Mouse (Mus musculus) forebrain, embryonic 12.5 days (tissue): Measurements from ENCODE around the gene Prmt8. TPM values are rescaled to one million over a fixed set of nuclear protein-coding genes. Genes with fewer than 3 reads are reported as not detected.

Experiments used
- ATAC-seq: fragments of 200-750 bp; cut with Nextera tagmentation; 2 replicates; pipeline ENCODE4 v1.8.0; 2017; ENCODE audit warnings: moderate TSS enrichment; ENCODE audit not compliant: low FRiP score
- H3K27ac ChIP-seq: fragments of 300-500 bp; sonication (generic); 2 replicates; pipeline ENCODE4 v1.5.1; 2016; ENCODE audit warnings: mild to moderate bottlenecking
- H3K27me3 ChIP-seq: fragments of 300-500 bp; sonication (generic); 2 replicates; pipeline ENCODE4 v1.6.1; 2016; ENCODE audit warnings: mild to moderate bottlenecking
- H3K36me3 ChIP-seq: fragments of 300-500 bp; sonication (generic); replicated peaks from 2 replicates; pipeline ENCODE4 v1.6.1; 2016; ENCODE audit warnings: mild to moderate bottlenecking
- H3K4me1 ChIP-seq: fragments of 300-500 bp; sonication (generic); 2 replicates; pipeline ENCODE4 v1.6.1; 2016
- H3K4me2 ChIP-seq: fragments of 300-500 bp; sonication (generic); 2 replicates; pipeline ENCODE4 v1.6.1; 2016; ENCODE audit warnings: mild to moderate bottlenecking, moderate library complexity
- H3K4me3 ChIP-seq: fragments of 300-500 bp; sonication (generic); replicated peaks from 2 replicates; pipeline ENCODE4 v1.5.1; 2016; ENCODE audit warnings: mild to moderate bottlenecking
- H3K9ac ChIP-seq: fragments of 300-500 bp; sonication (generic); 2 replicates; pipeline ENCODE4 v1.6.1; 2016; ENCODE audit warnings: mild to moderate bottlenecking
- H3K9me3 ChIP-seq: fragments of 300-500 bp; sonication (generic); 2 replicates; pipeline ENCODE4 v1.6.1; 2016
- WGBS: fragments of 180-500 bp; shearing (Covaris S2); methylation state at CpG from one replicate; pipeline ENCODE4 v1.1.7; 2016; 5-methylcytosine and 5-hydroxymethylcytosine counted together
- polyA plus RNA-seq: library from polyadenylated mRNA; unstranded; fragments of >200 nt; fragmentation: Nextera tagmentation; extraction: Ambion mirVana; gene quantifications from 2 replicates; pipeline ENCODE4 v1.2.1, GENCODE M21; 2016

Prmt8 gene
- polyA plus RNA-seq, 1 experiment from 2014 or later: 18.4 TPM

GRCm38 (mm10) chr6:127758264-127758663 is 11.0 kb downstream of the Prmt8 start:
- Histone ChIP-seq H3K27me3 (peaks cover 2% of the 10 kb centered on the region), H3K27ac (peak overlapping the region; percentile 43; the same call in 1 of the 2 replicates), H3K4me2 (no peak overlapping the region), H3K36me3 (no peaks in the 10 kb centered on the region), H3K9ac (no peak overlapping the region), H3K9me3 (no peaks in the 10 kb centered on the region), H3K4me3 (no peak overlapping the region), H3K4me1 (peaks cover 43% of the 10 kb centered on the region)
- peak; percentile 47; the same call in 1 of the 2 replicates for ATAC-seq
- 48% methylated on average over 4 of the region's 4 CpGs for WGBS

GRCm38 (mm10) chr6:127757667-127758167 is 11.6 kb downstream of the Prmt8 start:
- peaks cover 2% of the 10 kb centered on the region for H3K27me3 ChIP-seq
- peak; percentile 71; the same call in 1 of the 2 replicates for ATAC-seq
- H3K9ac ChIP-seq: no peak overlapping the region
- H3K4me1 ChIP-seq: peaks cover 49% of the 10 kb centered on the region
- WGBS: 54% methylated on average over 5 of the region's 5 CpGs
- H3K4me3 ChIP-seq: no peak overlapping the region
- no peaks in the 10 kb centered on the region for H3K36me3 ChIP-seq
- H3K27ac ChIP-seq: peak overlapping the region; percentile 43; the same call in 1 of the 2 replicates
- no peak overlapping the region for H3K4me2 ChIP-seq
- H3K9me3 ChIP-seq: no peaks in the 10 kb centered on the region

- H3K4me1 ChIP-seq: peaks cover 58% of the 10 kb centered on the region
- H3K27ac ChIP-seq: 0 out of 2 replicates have a peak overlapping the region, but pooled peaks have one; percentile 1
Observed at GRCm38 (mm10) chr6:127756856-127757255, 12.4 kb downstream of the Prmt8 start.

GRCm38 (mm10) chr6:127753228-127753627 is 16.0 kb downstream of the Prmt8 start:
- WGBS: 50% methylated on average over 6 of the region's 6 CpGs
- Histone ChIP-seq H3K4me1 (peaks cover 50% of the 10 kb centered on the region), H3K4me2 (no peak overlapping the region), H3K36me3 (no peaks in the 10 kb centered on the region), H3K9me3 (no peaks in the 10 kb centered on the region), H3K4me3 (no peak overlapping the region), H3K27me3 (peaks cover 5% of the 10 kb centered on the region), H3K27ac (no peak overlapping the region), H3K9ac (no peak overlapping the region)
- no peak for ATAC-seq

More at GRCm38 (mm10) chr6:127756856-127757255, 12.4 kb downstream of the Prmt8 start:
- no peak for ATAC-seq
- Histone ChIP-seq H3K9ac (no peak overlapping the region), H3K36me3 (no peaks in the 10 kb centered on the region), H3K4me3 (no peak overlapping the region), H3K4me2 (no peak overlapping the region), H3K9me3 (no peaks in the 10 kb centered on the region), H3K27me3 (peaks cover 2% of the 10 kb centered on the region)
- 42% methylated on average over 12 of the region's 12 CpGs for WGBS

DNA sequence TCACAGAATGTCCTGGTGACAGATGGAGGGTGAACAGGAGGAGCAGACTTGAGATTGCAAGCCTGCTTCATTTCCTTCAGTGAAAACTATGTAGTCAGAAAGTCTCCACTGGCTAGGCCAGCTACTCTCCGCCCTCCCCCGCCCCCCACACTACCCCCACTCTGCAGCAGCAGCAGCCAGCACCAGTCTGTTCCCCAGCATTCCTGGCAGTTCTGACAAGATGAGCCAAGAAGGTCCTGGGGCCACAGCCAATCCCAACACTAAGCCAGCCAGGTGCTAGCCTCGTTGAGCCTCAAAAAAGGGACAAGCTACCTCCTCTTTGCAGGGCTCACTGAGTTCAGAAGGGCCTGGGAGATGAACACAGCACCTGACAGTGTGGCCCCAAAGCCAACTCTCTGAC is 16.6 kb downstream of the Prmt8 start:
- H3K9ac ChIP-seq: no peak overlapping the region
- H3K27me3 ChIP-seq: peaks cover 5% of the 10 kb centered on the region
- WGBS: 55% methylated on average over 3 of the region's 3 CpGs
- H3K4me2 ChIP-seq: no peak overlapping the region
- H3K36me3 ChIP-seq: no peaks in the 10 kb centered on the region
- ATAC-seq: no peak
- peaks cover 44% of the 10 kb centered on the region for H3K4me1 ChIP-seq
- no peak overlapping the region for H3K4me3 ChIP-seq
- no peak overlapping the region; the same call in 1 of the 2 replicates for H3K27ac ChIP-seq
- H3K9me3 ChIP-seq: no peaks in the 10 kb centered on the region

- peaks cover 32% of the 10 kb centered on the region for H3K4me1 ChIP-seq
- ATAC-seq: no peak
- 68% methylated on average over 9 of the region's 9 CpGs for WGBS
Observed at GRCm38 (mm10) chr6:127751499-127751898, 17.8 kb downstream of the Prmt8 start.

DNA sequence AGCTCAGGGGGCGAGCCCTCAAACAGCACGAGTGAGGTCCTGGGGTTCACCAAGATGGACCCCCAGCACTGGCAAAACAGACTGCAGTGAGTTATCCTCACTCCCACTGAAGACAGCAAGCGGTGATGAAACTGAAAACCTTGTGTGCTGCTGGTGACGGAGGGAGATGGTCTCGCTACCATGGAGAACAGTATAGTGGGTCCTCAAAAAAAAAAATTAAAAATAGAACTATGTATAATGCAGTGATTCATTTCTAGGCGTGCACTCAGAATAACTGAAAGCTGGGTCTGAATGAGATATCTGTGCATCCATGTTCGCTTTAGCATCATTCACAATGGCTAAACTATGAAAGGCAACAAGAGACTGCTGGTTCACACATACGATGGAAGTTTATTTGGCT is 20.5 kb downstream of the Prmt8 start:
- 91% methylated on average over 8 of the region's 8 CpGs for WGBS
- H3K4me1 ChIP-seq: peaks cover 29% of the 10 kb centered on the region
- H3K27me3 ChIP-seq: peaks cover 6% of the 10 kb centered on the region
- no peak for ATAC-seq
- no peak overlapping the region for H3K27ac ChIP-seq
- no peak overlapping the region for H3K4me2 ChIP-seq
- H3K36me3 ChIP-seq: no peaks in the 10 kb centered on the region
- H3K4me3 ChIP-seq: no peak overlapping the region
- no peaks in the 10 kb centered on the region for H3K9me3 ChIP-seq
- H3K9ac ChIP-seq: no peak overlapping the region

More at GRCm38 (mm10) chr6:127751499-127751898, 17.8 kb downstream of the Prmt8 start:
- Histone ChIP-seq H3K9ac (no peak overlapping the region), H3K27me3 (peaks cover 5% of the 10 kb centered on the region), H3K27ac (0 out of 2 replicates have a peak overlapping the region, but pooled peaks have one; percentile 13), H3K4me2 (no peak overlapping the region), H3K36me3 (no peaks in the 10 kb centered on the region), H3K9me3 (no peaks in the 10 kb centered on the region), H3K4me3 (no peak overlapping the region)

DNA sequence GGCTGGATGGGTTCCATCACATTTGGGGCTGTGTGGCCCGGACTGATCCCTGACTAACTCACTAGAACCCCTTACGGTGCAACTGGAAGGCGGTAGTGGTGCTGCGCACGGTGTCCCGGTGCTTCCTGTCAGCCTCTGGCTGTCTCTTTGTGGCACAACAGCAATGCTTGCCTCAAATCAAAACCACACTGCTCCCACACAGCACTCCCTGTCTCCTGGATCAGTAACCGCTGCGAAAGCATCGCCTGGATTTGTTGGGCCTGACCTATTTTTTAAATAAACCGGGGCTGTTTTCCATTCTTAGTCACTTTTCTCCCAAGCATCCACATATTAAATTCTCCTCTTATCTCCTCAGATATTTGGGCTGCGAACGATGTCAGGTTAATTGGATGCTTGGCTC is 27.0 kb downstream of the Prmt8 start:
- no peak overlapping the region for H3K9ac ChIP-seq
- H3K27ac ChIP-seq: no peak overlapping the region
- no peak for ATAC-seq
- H3K9me3 ChIP-seq: no peaks in the 10 kb centered on the region
- H3K4me3 ChIP-seq: no peak overlapping the region
- no peaks in the 10 kb centered on the region for H3K36me3 ChIP-seq
- no peak overlapping the region for H3K4me2 ChIP-seq
- H3K27me3 ChIP-seq: 0 out of 2 replicates have a peak, but pooled peaks cover 3% of the 10 kb centered on the region
- H3K4me1 ChIP-seq: peaks cover 12% of the 10 kb centered on the region
- 88% methylated on average over 12 of the region's 12 CpGs for WGBS

DNA sequence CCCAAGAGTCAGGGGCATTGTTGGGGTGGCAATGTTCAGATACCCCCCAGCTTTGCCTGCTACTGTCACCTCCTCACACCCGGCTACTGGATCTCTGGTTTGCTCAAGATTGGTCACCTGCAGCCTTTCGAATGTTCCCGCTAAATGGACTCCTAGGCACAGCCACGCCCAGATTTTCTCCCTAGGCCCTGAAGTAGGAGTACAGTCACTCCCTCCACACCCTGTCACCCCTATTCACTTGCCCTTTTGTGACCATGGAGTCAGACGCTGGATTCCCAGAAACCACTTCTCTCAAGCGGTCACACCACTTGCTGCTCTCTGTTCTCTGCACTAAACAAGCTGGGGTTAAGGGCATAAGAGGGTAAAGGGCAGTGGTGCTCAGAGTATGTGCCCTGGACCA is 28.1 kb downstream of the Prmt8 start:
- Histone ChIP-seq H3K4me2 (no peak overlapping the region), H3K4me3 (no peak overlapping the region), H3K4me1 (peaks cover 20% of the 10 kb centered on the region), H3K27ac (no peak overlapping the region), H3K27me3 (0 out of 2 replicates have a peak, but pooled peaks cover 3% of the 10 kb centered on the region), H3K9me3 (no peaks in the 10 kb centered on the region), H3K36me3 (no peaks in the 10 kb centered on the region), H3K9ac (no peak overlapping the region)
- ATAC-seq: no peak
- 84% methylated on average over 6 of the region's 6 CpGs for WGBS

- ATAC-seq: peak; percentile 36; the same call in 1 of the 2 replicates
Observed at GRCm38 (mm10) chr6:127740711-127741110, 28.6 kb downstream of the Prmt8 start.

GRCm38 (mm10) chr6:127739921-127740320 is 29.4 kb downstream of the Prmt8 start:
- Histone ChIP-seq H3K4me2 (no peak overlapping the region), H3K27me3 (no peaks in the 10 kb centered on the region), H3K27ac (no peak overlapping the region), H3K4me3 (no peak overlapping the region), H3K36me3 (no peaks in the 10 kb centered on the region), H3K9ac (no peak overlapping the region), H3K4me1 (peaks cover 31% of the 10 kb centered on the region), H3K9me3 (no peaks in the 10 kb centered on the region)
- no peak for ATAC-seq
- 82% methylated on average over 5 of the region's 5 CpGs for WGBS

More at GRCm38 (mm10) chr6:127740711-127741110, 28.6 kb downstream of the Prmt8 start:
- H3K4me1 ChIP-seq: peaks cover 24% of the 10 kb centered on the region
- WGBS: 79% methylated on average over 9 of the region's 9 CpGs
- no peak overlapping the region for H3K4me2 ChIP-seq
- H3K27me3 ChIP-seq: 0 out of 2 replicates have a peak, but pooled peaks cover 3% of the 10 kb centered on the region
- H3K9me3 ChIP-seq: no peaks in the 10 kb centered on the region
- no peaks in the 10 kb centered on the region for H3K36me3 ChIP-seq
- H3K4me3 ChIP-seq: no peak overlapping the region
- H3K27ac ChIP-seq: no peak overlapping the region
- no peak overlapping the region for H3K9ac ChIP-seq

GRCm38 (mm10) chr6:127735130-127735981 is 33.9 kb downstream of the Prmt8 start:
- Histone ChIP-seq H3K4me3 (no peak overlapping the region), H3K4me2 (no peak overlapping the region), H3K9ac (no peak overlapping the region), H3K36me3 (no peaks in the 10 kb centered on the region), H3K27me3 (no peaks in the 10 kb centered on the region), H3K4me1 (peaks cover 19% of the 10 kb centered on the region), H3K9me3 (no peaks in the 10 kb centered on the region), H3K27ac (peak overlapping the region; percentile 43)
- WGBS: 67% methylated on average over 13 of the region's 13 CpGs
- ATAC-seq: peak; percentile 88
